Mouse (Mus musculus): Measurements from ENCODE around the gene Fbxo40.

- TF ChIP-seq TCF12 (IDR thresholded peaks at IDR 0.05; ENCODE audit: insufficient read depth, poor library complexity, severe bottlenecking), result no peak
- TF ChIP-seq POLR2A (IDR thresholded peaks at IDR 0.05; ENCODE audit: insufficient read length, low read depth), result no peak
- TF ChIP-seq MAX (IDR thresholded peaks at IDR 0.05; ENCODE audit: low read depth), result no peak
- TF ChIP-seq TCF3 (IDR thresholded peaks at IDR 0.05; ENCODE audit: insufficient read length, low read depth), result no peak
- TF ChIP-seq E2F4 (IDR thresholded peaks at IDR 0.05; ENCODE audit: insufficient read depth), result no peak
- TF ChIP-seq REST (IDR thresholded peaks at IDR 0.05; ENCODE audit: insufficient read depth, insufficient read length), result no peak
These were observed 61.1 kb downstream of the Fbxo40 start for GRCm38 (mm10) chr16:36929216-36929615.
